Mouse (Mus musculus) small intestine, adult 2 months (tissue): ENCODE results near the gene Zgrf1.

Source experiments
- CTCF ChIP-seq: fragments of 200-500 bp; IDR thresholded peaks from 2 replicates; pipeline ENCODE4 v1.5.1; 2012; ENCODE audit warnings: low read depth, mild to moderate bottlenecking, control low read depth, inconsistent platforms, low read length, moderate library complexity, mixed read lengths; ENCODE audit not compliant: insufficient replicate concordance, insufficient read length; ENCODE audit errors: extremely low read depth
- POLR2A ChIP-seq: fragments of 200-500 bp; IDR thresholded peaks from 2 replicates; pipeline ENCODE4 v1.6.1; 2012; ENCODE audit warnings: low read depth, mild to moderate bottlenecking, control low read depth, inconsistent platforms, low read length, moderate library complexity

GRCm38 (mm10) chr3:127597136-127597535 is 43.8 kb downstream of the Zgrf1 start:
- TF ChIP-seq POLR2A (no peak), CTCF (no peak)
